Mouse (Mus musculus) brain, embryonic 14.5 days (tissue): ENCODE data around the gene Tprgl. TPM values are rescaled to one million over a fixed set of nuclear protein-coding genes. Genes with fewer than 3 reads are reported as not detected.

Source experiments
- DNase-seq: peaks from one replicate; pipeline ENCODE4 v3.0.0-alpha.2; 2011; ENCODE audit warnings: low read depth
- CTCF ChIP-seq: fragments of 200-500 bp; IDR thresholded peaks from 2 replicates; pipeline ENCODE4 v1.5.1; 2012; ENCODE audit warnings: inconsistent platforms, mild to moderate bottlenecking, moderate library complexity, borderline replicate concordance; ENCODE audit not compliant: insufficient read depth, insufficient read length; ENCODE audit errors: extremely low read depth
- POLR2A ChIP-seq: fragments of 200-500 bp; IDR thresholded peaks from 2 replicates; pipeline ENCODE4 v1.6.1; 2012; ENCODE audit warnings: mild to moderate bottlenecking, inconsistent platforms, borderline replicate concordance; ENCODE audit not compliant: poor library complexity, insufficient read depth, insufficient read length, severe bottlenecking; ENCODE audit errors: extremely low read depth
- polyA plus RNA-seq: library from polyadenylated mRNA; depleted of rRNA; stranded (reverse); fragments of >200 nt; gene quantifications from 2 replicates; pipeline ENCODE4 v1.2.3, GENCODE M21; 2012

The Tprgl gene
- polyA plus RNA-seq, 1 experiment, result 147 TPM

GRCm38 (mm10) chr4:154159002-154159401, 1.5 kb downstream of the Tprgl start:
- TF ChIP-seq CTCF (peak; percentile 95), POLR2A (no peak)
- peak; percentile 79 for DNase-seq

GRCm38 (mm10) chr4:154157970-154158662, 2.4 kb downstream of the Tprgl start:
- TF ChIP-seq POLR2A (no peak), CTCF (no peak)
- no peak for DNase-seq

DNA sequence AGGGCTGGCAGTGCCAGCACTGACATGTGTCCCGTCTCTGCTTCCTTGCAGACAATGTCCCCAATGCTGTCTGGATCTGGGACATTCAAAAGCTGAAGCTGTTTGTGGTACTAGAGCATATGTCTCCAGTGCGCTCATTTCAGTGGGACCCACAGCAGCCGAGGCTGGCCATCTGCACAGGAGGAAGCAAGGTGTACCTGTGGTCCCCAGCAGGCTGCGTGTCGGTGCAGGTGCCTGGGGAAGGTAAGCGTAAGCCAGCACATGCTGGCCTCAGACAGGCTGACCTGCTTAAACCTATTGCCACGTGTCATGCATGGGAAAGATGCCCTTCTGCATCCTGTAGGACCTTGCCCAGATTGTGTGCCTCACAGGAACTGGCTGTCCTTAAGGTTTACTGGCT, 4.4 kb downstream of the Tprgl start:
- DNase-seq, result no peak

DNA sequence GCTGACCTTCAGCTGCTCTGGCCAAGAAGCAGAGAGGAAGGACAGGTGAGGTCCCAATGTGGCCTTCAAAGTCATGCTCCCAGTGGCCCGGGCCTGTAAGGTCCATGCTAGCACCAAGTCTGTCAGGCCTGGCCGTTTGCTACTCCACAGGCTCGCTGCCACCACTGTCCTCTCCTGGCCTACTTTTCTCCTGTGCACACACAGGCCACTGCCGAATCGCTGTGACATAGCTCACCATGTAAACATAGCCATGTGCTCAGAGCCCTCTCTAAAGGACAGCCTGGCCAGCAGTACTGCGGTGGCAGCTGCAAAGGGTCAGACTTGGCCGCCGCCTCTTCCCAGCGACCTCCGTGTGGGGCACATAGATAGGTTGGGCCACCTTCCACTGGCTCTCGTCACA, 6.4 kb downstream of the Tprgl start:
- DNase-seq, result no peak
- TF ChIP-seq CTCF, result no peak

More for the DNA sequence above, 4.4 kb downstream of the Tprgl start:
- TF ChIP-seq CTCF, result no peak

GRCm38 (mm10) chr4:154146342-154146741, 14.1 kb downstream of the Tprgl start:
- TF ChIP-seq CTCF (no peak), POLR2A (no peak)
- DNase-seq, result no peak

GRCm38 (mm10) chr4:154144712-154145111, 15.8 kb downstream of the Tprgl start:
- TF ChIP-seq POLR2A (no peak), CTCF (no peak)
- no peak for DNase-seq

GRCm38 (mm10) chr4:154142211-154143040, 18.0 kb downstream of the Tprgl start, which contains the start of gene Wrap73:
Gene Wrap73 (plus strand): TSS chr4:154142372.
- DNase-seq, result peak; percentile 98
- peak; percentile 72; the same call in 1 of the 2 replicates for TF ChIP-seq POLR2A
- TF ChIP-seq CTCF, result no peak

- no peak for TF ChIP-seq CTCF
- DNase-seq, result peak; percentile 12
These were observed 19.2 kb downstream of the Tprgl start for GRCm38 (mm10) chr4:154141009-154141867.

DNA sequence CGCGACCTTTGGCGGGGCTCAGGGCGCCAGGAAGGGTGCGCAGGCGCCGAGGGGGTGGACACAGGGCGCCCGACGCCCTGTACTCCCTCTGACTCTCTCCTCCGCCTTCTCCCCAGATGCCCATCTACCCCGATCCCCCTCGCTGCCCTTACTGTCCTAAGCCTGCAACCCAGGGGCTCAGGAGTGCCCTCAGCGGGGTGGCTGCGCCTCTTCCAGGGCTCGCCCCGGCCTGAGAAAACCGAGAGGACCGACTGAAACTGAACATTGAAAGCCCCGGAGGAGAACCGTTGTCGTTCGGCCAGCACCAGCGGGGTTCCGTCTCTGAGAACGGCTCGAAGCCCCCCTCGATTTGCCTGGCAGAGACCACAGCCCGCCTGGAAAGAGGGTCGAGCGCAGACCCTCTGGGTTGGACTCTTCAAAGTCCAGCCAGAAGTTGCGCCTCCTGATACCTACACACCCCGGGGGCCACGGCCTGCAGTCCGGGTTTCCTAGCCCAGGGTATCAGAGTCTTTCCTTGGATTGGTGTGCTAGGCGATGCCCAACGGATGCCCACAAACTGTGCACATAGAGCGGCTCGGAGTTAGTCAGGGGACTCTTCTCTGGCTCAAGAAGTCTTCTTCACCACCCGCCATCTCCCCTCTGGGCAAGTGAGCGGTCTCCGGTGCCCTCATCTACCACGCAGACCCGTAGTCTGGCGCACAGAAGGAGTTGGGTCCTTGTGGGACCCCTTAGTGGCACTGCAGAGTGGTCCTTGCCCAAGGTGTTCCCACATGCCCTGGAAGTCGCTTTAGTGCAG, 20.1 kb downstream of the Tprgl start:
- no peak for DNase-seq
- TF ChIP-seq CTCF, result no peak
- TF ChIP-seq POLR2A, result no peak

DNA sequence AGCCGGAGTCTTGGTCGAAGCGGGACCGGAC, 20.5 kb downstream of the Tprgl start, which contains the start of gene Trp73:
Gene Trp73 (minus strand): TSS at position 27 of the 31 bp plus-strand sequence.
- DNase-seq, result no peak
- no peak for TF ChIP-seq CTCF
- no peak for TF ChIP-seq POLR2A

DNA sequence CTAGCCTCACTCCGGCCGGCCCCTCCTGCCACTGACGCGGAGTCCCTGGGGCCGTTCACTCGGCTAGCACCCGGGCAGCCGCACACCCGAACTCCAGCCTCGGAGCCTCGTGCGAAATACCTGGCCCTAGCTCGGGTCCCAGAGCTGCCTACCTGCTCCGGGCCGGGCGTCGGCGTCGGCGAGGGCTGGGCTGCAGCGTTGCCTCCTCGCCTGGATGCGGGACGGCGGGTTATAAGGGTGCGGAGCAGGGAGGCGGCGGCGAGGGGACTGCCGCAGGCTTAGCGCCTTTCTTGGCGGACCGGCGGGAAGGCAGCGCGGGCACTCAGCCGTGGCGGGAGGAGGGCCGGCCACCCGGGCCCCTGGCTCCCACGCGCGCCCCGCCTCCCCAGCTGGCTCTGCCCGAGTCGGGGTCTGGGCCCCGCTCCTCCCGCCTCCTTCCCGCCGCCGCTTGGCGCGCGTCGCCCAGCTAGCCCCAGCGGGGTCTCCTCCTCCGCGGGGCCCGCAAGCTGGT, 20.7 kb downstream of the Tprgl start:
- peak; percentile 24 for DNase-seq
- TF ChIP-seq CTCF, result no peak
- no peak for TF ChIP-seq POLR2A

DNA sequence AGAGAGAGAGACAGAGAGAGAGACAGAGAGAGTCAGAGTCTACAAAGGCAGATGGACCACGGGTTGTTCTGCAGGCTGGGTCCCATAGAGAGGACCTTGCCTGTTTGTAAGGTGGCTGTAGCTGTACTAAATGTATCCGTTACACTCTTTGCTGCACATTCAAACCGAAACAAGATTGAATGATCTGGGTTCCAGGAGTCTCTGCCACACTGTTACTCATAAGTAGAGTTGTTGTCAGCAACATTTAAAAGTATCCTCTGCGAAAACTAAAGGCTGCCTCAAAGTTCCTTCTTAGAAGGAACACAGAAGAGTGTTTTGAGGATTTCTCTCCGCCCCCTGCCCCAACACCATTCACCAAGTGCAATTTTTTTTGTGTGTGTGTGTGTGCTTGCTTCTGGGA, 23.3 kb downstream of the Tprgl start:
- TF ChIP-seq POLR2A, result no peak
- no peak for TF ChIP-seq CTCF
- DNase-seq, result no peak

DNA sequence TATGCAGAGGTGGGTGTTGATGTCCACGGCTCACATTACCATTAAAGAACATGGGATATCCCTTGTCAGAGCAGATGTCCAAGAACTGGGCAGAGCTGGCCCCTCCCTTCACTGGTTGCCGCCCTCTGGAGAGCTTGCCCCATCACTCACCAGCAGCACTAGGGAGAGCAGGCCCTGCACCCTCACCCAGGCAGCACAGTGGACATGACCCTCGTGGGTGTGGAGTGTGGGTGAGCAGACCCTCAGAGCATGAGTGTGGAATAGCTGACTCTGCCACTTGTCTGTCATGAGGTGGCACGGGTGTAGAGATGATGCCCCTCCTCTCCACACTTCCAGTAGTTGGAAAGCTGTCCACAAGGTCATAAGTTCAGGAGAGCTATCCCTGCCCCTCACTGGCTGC, 25.7 kb downstream of the Tprgl start:
- DNase-seq, result no peak
- no peak for TF ChIP-seq POLR2A
- no peak for TF ChIP-seq CTCF

- DNase-seq, result no peak
- TF ChIP-seq CTCF (no peak), POLR2A (no peak)
These were observed 28.6 kb downstream of the Tprgl start for GRCm38 (mm10) chr4:154131894-154132293.
